Mouse (Mus musculus) limb, embryonic 13.5 days (tissue): ENCODE results near the gene Fsd1. TPM values are rescaled to one million over a fixed set of nuclear protein-coding genes. Genes with fewer than 3 reads are reported as not detected.

ENCODE experiments used
- ATAC-seq: fragments of 200-750 bp; cut with Nextera tagmentation; 2 replicates; pipeline ENCODE4 v1.8.0; 2017; ENCODE audit warnings: low read depth, moderate number of reproducible peaks, moderate TSS enrichment; ENCODE audit not compliant: low FRiP score
- H3K27ac ChIP-seq: fragments of 300-500 bp; sonication (generic); 2 replicates; pipeline ENCODE4 v1.5.1; 2015; ENCODE audit warnings: inconsistent platforms, mild to moderate bottlenecking, moderate library complexity
- H3K27me3 ChIP-seq: fragments of 300-500 bp; sonication (generic); 2 replicates; pipeline ENCODE4 v1.6.1; 2015; ENCODE audit warnings: mild to moderate bottlenecking, inconsistent platforms
- H3K36me3 ChIP-seq: fragments of 300-500 bp; sonication (generic); 2 replicates; pipeline ENCODE4 v1.6.1; 2015; ENCODE audit warnings: inconsistent platforms, mild to moderate bottlenecking, moderate library complexity
- H3K4me1 ChIP-seq: fragments of 300-500 bp; sonication (generic); 2 replicates; pipeline ENCODE4 v1.6.1; 2015; ENCODE audit warnings: inconsistent platforms
- H3K4me2 ChIP-seq: fragments of 300-500 bp; sonication (generic); replicated peaks from 2 replicates; pipeline ENCODE4 v1.6.1; 2015; ENCODE audit warnings: inconsistent platforms, mild to moderate bottlenecking, moderate library complexity
- H3K4me3 ChIP-seq: fragments of 300-500 bp; sonication (generic); 2 replicates; pipeline ENCODE4 v1.5.1; 2015; ENCODE audit warnings: moderate library complexity, mild to moderate bottlenecking, inconsistent platforms
- H3K9ac ChIP-seq: fragments of 300-500 bp; sonication (generic); 2 replicates; pipeline ENCODE4 v1.6.1; 2015; ENCODE audit warnings: mild to moderate bottlenecking, inconsistent platforms
- H3K9me3 ChIP-seq: fragments of 300-500 bp; sonication (generic); 2 replicates; pipeline ENCODE4 v1.6.1; 2016; ENCODE audit warnings: inconsistent platforms
- WGBS: fragments of 180-500 bp; shearing (Covaris S2); methylation state at CpG from one replicate; pipeline ENCODE4 v1.1.7; 2015; 5-methylcytosine and 5-hydroxymethylcytosine counted together
- polyA plus RNA-seq: library from polyadenylated mRNA; unstranded; fragments of >200 nt; fragmentation: Nextera tagmentation; extraction: Ambion mirVana; gene quantifications from 2 replicates; pipeline ENCODE4 v1.2.1, GENCODE M21; 2015

Fsd1 gene
- polyA plus RNA-seq, 1 experiment from 2014 or later = 36.4 TPM

- H3K4me3 ChIP-seq = no peak overlapping the region
- no peak for ATAC-seq
- H3K9ac ChIP-seq = no peak overlapping the region
- no peak overlapping the region for H3K27ac ChIP-seq
- H3K36me3 ChIP-seq = peaks cover 1% of the 10 kb centered on the region; the same call in 1 of the 2 replicates
- H3K4me1 ChIP-seq = peaks cover 9% of the 10 kb centered on the region
- H3K9me3 ChIP-seq = no peaks in the 10 kb centered on the region
- 89% methylated on average over 3 of the region's 3 CpGs for WGBS
- H3K4me2 ChIP-seq = no peak overlapping the region
- peaks cover 42% of the 10 kb centered on the region for H3K27me3 ChIP-seq
Observed at GRCm38 (mm10) chr17:56003000-56003399, 16.7 kb downstream of the Fsd1 start.

GRCm38 (mm10) chr17:56005415-56006061 lies 19.2 kb downstream of the Fsd1 start, which contains the start of the genes Stap2 and Mpnd:
Stap2 (minus strand) TSS chr17:56005584.
Mpnd (plus strand) TSS chr17:56005711.
- peak within 1 kb of the TSS; percentile 11; the same call in 1 of the 2 replicates for H3K4me3 ChIP-seq
- H3K4me2 ChIP-seq = peak within 1 kb of the TSS; percentile 21

GRCm38 (mm10) chr17:56006956-56007355 lies 20.6 kb downstream of the Fsd1 start:
- no peak overlapping the region for H3K9ac ChIP-seq

More at GRCm38 (mm10) chr17:56005415-56006061, 19.2 kb downstream of the Fsd1 start, which contains the start of the genes Stap2 and Mpnd:
- Histone ChIP-seq H3K27me3 (peaks cover 25% of the 10 kb centered on the region), H3K4me1 (peaks cover 18% of the 10 kb centered on the region), H3K36me3 (no peaks in the 10 kb centered on the region; the same call in 1 of the 2 replicates), H3K27ac (no peak within 1 kb of the TSS), H3K9ac (no peak within 1 kb of the TSS), H3K9me3 (no peaks in the 10 kb centered on the region)
- 35% methylated on average over 13 of the region's 13 CpGs for WGBS
- ATAC-seq = no peak

DNA sequence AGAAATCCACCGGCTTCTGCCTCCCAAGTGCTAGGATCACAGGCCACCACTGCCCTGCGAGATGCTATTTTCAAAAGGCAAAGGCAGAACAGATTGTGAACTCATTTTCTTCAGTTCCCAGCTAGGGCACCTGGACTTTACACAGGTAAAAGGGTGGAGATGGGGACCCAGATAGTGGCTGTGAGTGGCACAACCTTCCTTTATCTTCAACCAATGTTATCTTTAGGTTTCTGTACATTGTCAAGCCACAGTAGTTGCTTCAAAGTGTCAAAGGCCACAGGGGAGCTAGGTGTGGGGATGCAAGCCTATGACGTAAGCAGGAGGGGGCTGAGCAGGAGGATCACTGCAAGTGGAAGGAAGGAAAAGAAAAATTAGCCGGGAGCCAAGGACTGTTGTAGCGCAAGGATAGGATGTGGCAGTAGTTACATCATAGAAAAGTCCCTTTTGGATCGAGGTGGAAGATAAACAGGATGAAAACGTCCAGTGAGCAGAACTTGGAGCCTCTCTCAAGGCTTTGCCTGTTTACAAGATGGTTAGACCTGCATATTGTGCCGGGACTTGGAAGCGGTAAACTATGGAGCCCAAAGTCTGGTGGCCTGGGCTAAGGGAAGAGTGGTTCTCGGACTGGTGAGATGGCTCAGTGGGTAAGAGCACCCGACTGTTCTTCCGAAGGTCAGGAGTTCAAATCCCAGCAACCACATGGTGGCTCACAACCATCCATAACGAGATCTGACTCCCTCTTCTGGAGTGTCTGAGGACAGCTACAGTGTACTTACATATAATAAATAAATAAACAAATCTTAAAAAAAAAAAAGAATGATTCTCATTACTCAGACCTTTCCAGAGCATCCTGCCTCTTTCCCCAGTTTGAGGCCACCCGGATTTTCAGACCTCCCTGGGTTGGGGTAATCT lies 21.4 kb downstream of the Fsd1 start:
- WGBS = 28% methylated on average over 14 of the region's 14 CpGs
- H3K27ac ChIP-seq = peak overlapping the region; percentile 93
- peak overlapping the region; percentile 59 for H3K9ac ChIP-seq
- peak overlapping the region; percentile 99 for H3K4me2 ChIP-seq
- peaks cover 20% of the 10 kb centered on the region for H3K36me3 ChIP-seq
- peaks cover 24% of the 10 kb centered on the region for H3K4me1 ChIP-seq
- peaks cover 15% of the 10 kb centered on the region; the same call in 1 of the 2 replicates for H3K27me3 ChIP-seq
- H3K9me3 ChIP-seq = no peaks in the 10 kb centered on the region
- H3K4me3 ChIP-seq = peak overlapping the region; percentile 84
- ATAC-seq = peak; percentile 13; the same call in 1 of the 2 replicates

More at GRCm38 (mm10) chr17:56006956-56007355, 20.6 kb downstream of the Fsd1 start:
- Histone ChIP-seq H3K27ac (peak overlapping the region; percentile 93; the same call in 1 of the 2 replicates), H3K4me3 (no peak overlapping the region), H3K27me3 (peaks cover 15% of the 10 kb centered on the region; the same call in 1 of the 2 replicates), H3K4me1 (peaks cover 24% of the 10 kb centered on the region), H3K36me3 (peaks cover 13% of the 10 kb centered on the region), H3K4me2 (peak overlapping the region; percentile 99), H3K9me3 (no peaks in the 10 kb centered on the region)
- WGBS = 53% methylated on average over 10 of the region's 10 CpGs
- no peak for ATAC-seq

GRCm38 (mm10) chr17:56008356-56009087 lies 22.2 kb downstream of the Fsd1 start:
- peaks cover 24% of the 10 kb centered on the region for H3K4me1 ChIP-seq
- peaks cover 10% of the 10 kb centered on the region; the same call in 1 of the 2 replicates for H3K27me3 ChIP-seq
- H3K4me3 ChIP-seq = peak overlapping the region; percentile 84
- ATAC-seq = peak; percentile 92
- peak overlapping the region; percentile 86 for H3K9ac ChIP-seq
- WGBS = under 1% methylated on average over 21 of the region's 21 CpGs
- peak overlapping the region; percentile 99 for H3K4me2 ChIP-seq
- H3K27ac ChIP-seq = peak overlapping the region; percentile 93
- H3K9me3 ChIP-seq = no peaks in the 10 kb centered on the region
- peaks cover 26% of the 10 kb centered on the region for H3K36me3 ChIP-seq

DNA sequence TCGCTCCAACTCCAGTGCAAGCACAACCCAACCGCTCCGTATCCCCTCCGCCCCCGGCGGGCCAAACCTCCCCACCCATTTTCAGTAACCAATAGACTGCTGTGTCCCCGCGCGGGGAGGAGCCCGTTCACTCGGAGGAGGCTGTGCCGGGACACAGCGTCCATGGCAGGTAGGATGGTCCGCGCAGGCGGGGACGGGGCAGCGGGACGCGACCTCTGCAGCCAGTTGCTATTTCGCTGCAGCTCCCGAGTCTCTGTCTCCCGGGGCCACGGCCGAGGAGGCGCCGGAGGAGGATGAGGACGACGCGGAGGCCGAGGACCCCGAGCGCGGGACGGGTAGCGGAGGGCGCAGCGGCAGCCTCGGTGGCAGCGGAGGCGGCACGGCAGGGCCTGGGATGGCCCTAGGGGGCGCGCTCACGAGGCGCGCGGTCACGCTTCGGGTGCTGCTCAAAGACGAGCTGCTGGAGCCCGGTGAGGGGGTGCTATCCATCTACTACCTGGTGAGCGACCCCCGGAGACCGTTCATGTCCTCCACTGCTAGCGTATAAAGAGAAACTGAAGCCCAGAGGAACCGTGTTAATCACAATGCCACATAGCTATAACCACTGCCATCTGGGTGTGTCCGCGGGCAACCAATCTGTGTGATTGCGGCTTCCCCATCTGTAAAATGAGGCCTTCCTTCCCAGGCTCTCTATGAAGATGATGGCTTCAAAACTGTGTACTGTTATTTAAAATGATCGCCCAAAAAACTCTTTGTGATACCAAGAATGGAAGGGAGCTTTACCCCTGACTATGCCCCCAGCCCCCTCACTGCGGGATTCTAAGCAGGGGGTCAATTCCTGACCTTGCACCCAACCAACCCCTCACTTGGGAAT lies 23.0 kb downstream of the Fsd1 start:
- Histone ChIP-seq H3K9me3 (no peaks in the 10 kb centered on the region), H3K9ac (peak overlapping the region; percentile 86), H3K4me1 (peaks cover 24% of the 10 kb centered on the region), H3K27me3 (peaks cover 10% of the 10 kb centered on the region; the same call in 1 of the 2 replicates), H3K4me3 (peak overlapping the region; percentile 84), H3K4me2 (peak overlapping the region; percentile 99), H3K27ac (peak overlapping the region; percentile 93), H3K36me3 (peaks cover 34% of the 10 kb centered on the region)
- peak; percentile 90 for ATAC-seq
- WGBS = 2% methylated on average over 61 of the region's 62 CpGs

DNA sequence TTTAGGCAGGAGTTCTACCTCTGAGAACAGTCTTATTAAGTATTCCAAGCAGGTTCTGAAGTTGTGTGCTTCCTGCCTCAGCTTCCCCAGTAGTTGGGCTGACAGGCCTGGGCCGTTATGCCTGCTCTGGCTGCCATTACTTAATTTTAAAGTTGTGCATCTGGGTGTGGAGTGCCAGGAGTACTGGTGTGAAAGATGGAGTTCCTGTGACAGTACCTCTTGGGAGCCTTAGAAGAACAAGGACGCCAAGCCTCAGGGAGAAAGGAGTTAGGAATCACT lies 23.6 kb downstream of the Fsd1 start:
- Histone ChIP-seq H3K36me3 (peaks cover 39% of the 10 kb centered on the region), H3K9me3 (no peaks in the 10 kb centered on the region), H3K27me3 (peaks cover 6% of the 10 kb centered on the region; the same call in 1 of the 2 replicates), H3K9ac (peak overlapping the region; percentile 86), H3K4me3 (peak overlapping the region; percentile 84), H3K27ac (0 out of 2 replicates have a peak overlapping the region, but pooled peaks have one; percentile 93), H3K4me2 (peak overlapping the region; percentile 99), H3K4me1 (peaks cover 24% of the 10 kb centered on the region)
- ATAC-seq = no peak
- 30% methylated on average over 2 of the region's 2 CpGs for WGBS

DNA sequence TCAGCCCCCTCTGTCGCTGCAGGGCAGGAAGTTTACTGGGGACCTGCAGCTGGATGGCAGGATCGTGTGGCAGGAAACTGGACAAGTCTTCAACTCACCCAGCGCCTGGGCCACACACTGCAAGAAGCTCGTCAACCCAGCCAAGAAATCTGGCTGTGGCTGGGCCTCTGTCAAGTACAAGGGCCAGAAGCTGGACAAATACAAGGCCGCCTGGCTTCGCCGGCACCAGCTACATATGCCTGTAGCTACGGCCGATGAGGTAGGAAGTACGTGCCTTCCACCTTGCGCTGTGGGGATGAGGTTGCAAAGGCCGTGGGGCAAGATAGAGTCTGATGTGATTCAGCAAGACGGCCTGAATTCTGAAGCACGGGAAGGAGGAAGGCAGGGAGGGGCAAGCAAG lies 23.9 kb downstream of the Fsd1 start:
- H3K27me3 ChIP-seq = peaks cover 2% of the 10 kb centered on the region; the same call in 1 of the 2 replicates
- H3K27ac ChIP-seq = no peak overlapping the region
- H3K4me2 ChIP-seq = peak overlapping the region; percentile 99
- 65% methylated on average over 14 of the region's 14 CpGs for WGBS
- H3K36me3 ChIP-seq = peaks cover 43% of the 10 kb centered on the region
- no peak for ATAC-seq
- peaks cover 24% of the 10 kb centered on the region for H3K4me1 ChIP-seq
- peak overlapping the region; percentile 84 for H3K4me3 ChIP-seq
- no peaks in the 10 kb centered on the region for H3K9me3 ChIP-seq
- peak overlapping the region; percentile 86 for H3K9ac ChIP-seq

GRCm38 (mm10) chr17:56010681-56011080 lies 24.4 kb downstream of the Fsd1 start:
- no peak for ATAC-seq
- no peaks in the 10 kb centered on the region for H3K9me3 ChIP-seq
- WGBS = 8% methylated on average over 9 of the region's 9 CpGs
- H3K9ac ChIP-seq = peak overlapping the region; percentile 86
- no peaks in the 10 kb centered on the region for H3K27me3 ChIP-seq
- H3K4me1 ChIP-seq = peaks cover 24% of the 10 kb centered on the region
- H3K36me3 ChIP-seq = peaks cover 47% of the 10 kb centered on the region
- H3K27ac ChIP-seq = no peak overlapping the region
- H3K4me3 ChIP-seq = peak overlapping the region; percentile 84
- H3K4me2 ChIP-seq = peak overlapping the region; percentile 99

DNA sequence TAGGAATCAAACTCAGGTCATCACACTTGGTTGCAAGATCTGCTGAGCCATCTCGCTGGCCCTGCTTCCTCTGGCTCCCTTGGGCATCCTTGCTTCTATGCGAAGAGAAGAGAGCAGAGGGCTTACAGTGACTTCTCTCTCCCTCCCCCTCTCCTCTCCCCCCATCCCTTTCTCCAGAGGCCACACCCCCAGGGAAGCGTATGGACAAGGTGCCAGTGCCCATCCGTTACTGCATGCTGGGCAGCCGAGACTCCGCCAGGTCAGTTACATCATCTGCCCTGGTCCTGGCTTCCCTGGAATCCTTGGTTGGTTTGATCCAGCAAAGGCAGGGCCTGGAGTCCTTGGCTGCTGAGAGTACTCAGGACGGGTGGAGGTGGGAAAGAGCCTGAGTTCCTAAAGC lies 25.1 kb downstream of the Fsd1 start:
- Histone ChIP-seq H3K9ac (no peak overlapping the region), H3K4me1 (peaks cover 24% of the 10 kb centered on the region), H3K27me3 (no peaks in the 10 kb centered on the region), H3K27ac (no peak overlapping the region), H3K36me3 (peaks cover 54% of the 10 kb centered on the region), H3K4me3 (no peak overlapping the region), H3K9me3 (no peaks in the 10 kb centered on the region), H3K4me2 (no peak overlapping the region)
- ATAC-seq = no peak
- WGBS = 84% methylated on average over 7 of the region's 7 CpGs

GRCm38 (mm10) chr17:56015293-56015692 lies 29.0 kb downstream of the Fsd1 start:
- Histone ChIP-seq H3K9ac (no peak overlapping the region), H3K27me3 (no peaks in the 10 kb centered on the region), H3K27ac (no peak overlapping the region), H3K9me3 (no peaks in the 10 kb centered on the region), H3K4me1 (peaks cover 8% of the 10 kb centered on the region), H3K36me3 (peaks cover 93% of the 10 kb centered on the region), H3K4me3 (no peak overlapping the region), H3K4me2 (no peak overlapping the region)
- 95% methylated on average over 9 of the region's 9 CpGs for WGBS
- no peak for ATAC-seq
